9 mouse cellular contexts compared by ENCODE assay signal in the genomic region with DNA sequence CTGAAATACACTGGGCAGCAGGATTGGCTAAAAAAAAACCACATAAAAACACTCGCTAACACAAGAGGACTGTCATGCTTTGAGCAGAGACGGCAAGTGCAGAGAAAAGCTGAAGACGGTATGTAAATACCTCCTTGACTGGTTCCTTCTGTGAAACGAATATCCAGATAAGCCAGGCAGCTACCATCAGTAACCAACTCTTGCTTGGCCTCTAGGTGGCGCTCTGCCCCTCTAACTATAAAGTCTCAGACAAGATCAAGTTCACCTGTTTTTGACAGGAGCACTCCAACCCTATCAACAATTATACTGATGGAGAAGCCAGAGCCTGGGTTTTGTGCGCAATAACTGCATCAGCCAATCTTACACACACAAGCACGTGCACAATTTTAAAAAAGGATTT. TPM values are rescaled to one million over a fixed set of nuclear protein-coding genes. Genes with fewer than 3 reads are reported as not detected.
DNase-seq lines count a peak whose midpoint lies in the region; ATAC-seq and TF ChIP-seq lines count a peak whose summit lies in the region.
"Had no signal": no experiment of that assay in that cellular context is flagged by ENCODE, and none has a peak within 500 bp of the region (broad histone marks: within the 10 kb centered on the region; RNA-seq: fewer than 3 reads in every experiment).

No protein-coding gene starts in this region.

- H3K27me3 ChIP-seq in kidney, embryonic 16.5 days (ENCODE audit: insufficient read depth, low read length) = no peaks in the 10 kb centered on the region
- H3K27me3 ChIP-seq in hindbrain, postnatal 0 days (ENCODE audit: insufficient read depth, low read length) = no peaks in the 10 kb centered on the region
- no peaks in the 10 kb centered on the region for H3K27me3 ChIP-seq in splenic B cell, adult 2 months (ENCODE audit: control insufficient read depth, insufficient read depth, low read length, poor library complexity, severe bottlenecking)

- no peak overlapping the region for H3K4me3 ChIP-seq in kidney, embryonic 16.5 days (ENCODE audit: low read length)
- no peak overlapping the region for H3K4me3 ChIP-seq in hindbrain, postnatal 0 days (ENCODE audit: low read length)
- H3K4me3 ChIP-seq: embryonic facial prominence, embryonic 12.5 days had no signal

- 20% methylated on average over 7 of the region's 7 CpGs for WGBS in kidney, embryonic 16.5 days
- WGBS in hindbrain, postnatal 0 days = 29% methylated on average over 7 of the region's 7 CpGs

- peaks cover 47% of the 10 kb centered on the region for H3K36me3 ChIP-seq in kidney, embryonic 16.5 days (ENCODE audit: insufficient read depth, low read length)
- peaks cover 40% of the 10 kb centered on the region for H3K36me3 ChIP-seq in hindbrain, postnatal 0 days (ENCODE audit: insufficient read depth, low read length)
- peaks cover 13% of the 10 kb centered on the region for H3K36me3 ChIP-seq in splenic B cell, adult 2 months (ENCODE audit: control insufficient read depth, insufficient read depth, low read length, poor library complexity, severe bottlenecking)

- no peaks in the 10 kb centered on the region for H3K9me3 ChIP-seq in kidney, embryonic 16.5 days (ENCODE audit: low read length)
- no peaks in the 10 kb centered on the region for H3K9me3 ChIP-seq in hindbrain, postnatal 0 days (ENCODE audit: low read length)
- H3K9me3 ChIP-seq: embryonic facial prominence, embryonic 12.5 days had no signal

- DNase-seq in kidney, adult 11 months = peak; percentile 67
- peak; percentile 91 for DNase-seq in brain, adult 2 months (ENCODE audit: low read depth, low spot score)
- peak; percentile 86 for DNase-seq in hindbrain, postnatal 0 days (ENCODE audit: low spot score)
- peak; percentile 47 to 54 for DNase-seq in left cerebral cortex, adult 8-10 months (ENCODE audit: low spot score in 2 of 2)
- peak; percentile 89 for DNase-seq in splenic B cell, adult 2 months (ENCODE audit: low read depth, low spot score)

- no peak overlapping the region for H3K27ac ChIP-seq in kidney, embryonic 16.5 days (ENCODE audit: low read length)
- no peak overlapping the region for H3K27ac ChIP-seq in hindbrain, postnatal 0 days

- peak; percentile 86 for TF ChIP-seq CTCF in hindbrain, postnatal 0 days (IDR thresholded peaks at IDR 0.05; ENCODE audit: low read depth)

- no peak overlapping the region for H3K4me2 ChIP-seq in kidney, embryonic 16.5 days (replicated peaks; ENCODE audit: low read depth, low read length)
- no peak overlapping the region for H3K4me2 ChIP-seq in hindbrain, postnatal 0 days (ENCODE audit: low read depth, low read length)
- H3K4me2 ChIP-seq: embryonic facial prominence, embryonic 12.5 days had no signal

- 0 out of 2 replicates have a peak, but pooled peaks cover 7% of the 10 kb centered on the region for H3K4me1 ChIP-seq in kidney, embryonic 16.5 days (ENCODE audit: insufficient read depth, low read length)
- no peaks in the 10 kb centered on the region for H3K4me1 ChIP-seq in hindbrain, postnatal 0 days (ENCODE audit: insufficient read depth, low read length)
- H3K4me1 ChIP-seq: embryonic facial prominence, embryonic 12.5 days had no signal

- no peak overlapping the region for H3K9ac ChIP-seq in kidney, embryonic 16.5 days (replicated peaks; ENCODE audit: low read length)
- H3K9ac ChIP-seq in hindbrain, postnatal 0 days (replicated peaks; ENCODE audit: low read length) = no peak overlapping the region
- H3K9ac ChIP-seq: embryonic facial prominence, embryonic 12.5 days had no signal

- no peak for ATAC-seq in kidney, embryonic 16.5 days (ENCODE audit: low FRiP score, low TSS enrichment)
- peak; percentile 80 for ATAC-seq in erythroid progenitor cell, adult 5-6 weeks (replicated peaks; ENCODE audit: low FRiP score, poor library complexity, severe bottlenecking)
- ATAC-seq in hindbrain, postnatal 0 days = peak; percentile 62; the same call in 1 of the 2 replicates
- peak; percentile 65 for ATAC-seq in monocyte, adult 5-6 weeks (replicated peaks; ENCODE audit: insufficient number of reproducible peaks, low FRiP score, low TSS enrichment, poor library complexity, severe bottlenecking)

RNA-seq across cellular contexts. Expression of a gene that starts 7.0 kb away (rescaled TPM):
- polyA plus RNA-seq in kidney, embryonic 16.5 days (2015; fragmentation: Nextera tagmentation; extraction: Ambion mirVana) = 233 and 312 TPM in 2 replicates
- total RNA-seq in erythroid progenitor cell, adult 5-6 weeks (2015; ENCODE audit: low replicate concordance) = not detected in 2 replicates
- not detected in 2 replicates for total RNA-seq in erythroid progenitor cell, adult 5-6 weeks (2017; ENCODE audit: low replicate concordance)
- 2.4 and 5.9 TPM in 2 replicates for total RNA-seq in hindbrain, postnatal 0 days (2014; rRNA removed)
- polyA plus RNA-seq in hindbrain, postnatal 0 days (2015; fragmentation: Nextera tagmentation; extraction: Ambion mirVana) = 7.7 and 9.4 TPM in 2 replicates
- 10 to 100 TPM; 11.7 to 14.4 (median 13.8) TPM for total RNA-seq in left cerebral cortex, adult 8-10 months (2022)
- 4.7 TPM in 1 of 3 replicates, not detected in the others for total RNA-seq in monocyte, adult 5-6 weeks (2017)

RNA-seq across cellular contexts. Expression of a gene that starts 23.8 kb away (rescaled TPM):
- 1.5 and 2.7 TPM in 2 replicates for polyA plus RNA-seq in kidney, embryonic 16.5 days (2015; fragmentation: Nextera tagmentation; extraction: Ambion mirVana)
- 1.7 TPM in 1 of 2 replicates, not detected in the other for total RNA-seq in erythroid progenitor cell, adult 5-6 weeks (2015; ENCODE audit: low replicate concordance)
- not detected in 2 replicates for total RNA-seq in erythroid progenitor cell, adult 5-6 weeks (2017; ENCODE audit: low replicate concordance)
- 0.26 TPM in 1 of 2 replicates, not detected in the other for total RNA-seq in hindbrain, postnatal 0 days (2014; rRNA removed)
- 0.50 and 1.1 TPM in 2 replicates for polyA plus RNA-seq in hindbrain, postnatal 0 days (2015; fragmentation: Nextera tagmentation; extraction: Ambion mirVana)
- total RNA-seq in left cerebral cortex, adult 8-10 months (2022) = 1 to 10 TPM; 2.1 to 5.1 (median 2.8) TPM
- total RNA-seq in monocyte, adult 5-6 weeks (2017) = 0.75 to 1.7 TPM (median 1.0 TPM) in 3 replicates

RNA-seq across cellular contexts. Expression of a gene that starts 31.1 kb away (rescaled TPM):
- polyA plus RNA-seq in kidney, embryonic 16.5 days (2015; fragmentation: Nextera tagmentation; extraction: Ambion mirVana) = 45.3 and 47.7 TPM in 2 replicates
- 233 and 242 TPM in 2 replicates for total RNA-seq in erythroid progenitor cell, adult 5-6 weeks (2015; ENCODE audit: low replicate concordance)
- total RNA-seq in erythroid progenitor cell, adult 5-6 weeks (2017; ENCODE audit: low replicate concordance) = 202 and 213 TPM in 2 replicates
- total RNA-seq in hindbrain, postnatal 0 days (2014; rRNA removed) = 6.9 and 20.6 TPM in 2 replicates
- polyA plus RNA-seq in hindbrain, postnatal 0 days (2015; fragmentation: Nextera tagmentation; extraction: Ambion mirVana) = 4.5 and 8.0 TPM in 2 replicates
- 1 to 10 TPM; 1.2 to 2.2 (median 1.6) TPM for total RNA-seq in left cerebral cortex, adult 8-10 months (2022)
- 0.97 to 3.4 TPM (median 2.1 TPM) in 3 replicates for total RNA-seq in monocyte, adult 5-6 weeks (2017)

RNA-seq across cellular contexts. Expression of a gene that starts 31.6 kb away (rescaled TPM):
- 80.2 and 83.0 TPM in 2 replicates for polyA plus RNA-seq in kidney, embryonic 16.5 days (2015; fragmentation: Nextera tagmentation; extraction: Ambion mirVana)
- 8.0 and 12.3 TPM in 2 replicates for total RNA-seq in erythroid progenitor cell, adult 5-6 weeks (2015; ENCODE audit: low replicate concordance)
- total RNA-seq in erythroid progenitor cell, adult 5-6 weeks (2017; ENCODE audit: low replicate concordance) = 9.6 and 45.0 TPM in 2 replicates
- 40.1 and 75.9 TPM in 2 replicates for total RNA-seq in hindbrain, postnatal 0 days (2014; rRNA removed)
- polyA plus RNA-seq in hindbrain, postnatal 0 days (2015; fragmentation: Nextera tagmentation; extraction: Ambion mirVana) = 77.9 and 82.8 TPM in 2 replicates
- total RNA-seq in left cerebral cortex, adult 8-10 months (2022) = 10 to 100 TPM; 68.2 to 77.9 (median 73.6) TPM
- total RNA-seq in monocyte, adult 5-6 weeks (2017) = 80.3 to 165 TPM (median 108 TPM) in 3 replicates

RNA-seq across cellular contexts. Expression of a gene that starts 31.9 kb away (rescaled TPM):
- polyA plus RNA-seq in kidney, embryonic 16.5 days (2015; fragmentation: Nextera tagmentation; extraction: Ambion mirVana) = 66.5 and 69.1 TPM in 2 replicates
- 111 and 144 TPM in 2 replicates for total RNA-seq in erythroid progenitor cell, adult 5-6 weeks (2015; ENCODE audit: low replicate concordance)
- total RNA-seq in erythroid progenitor cell, adult 5-6 weeks (2017; ENCODE audit: low replicate concordance) = 643 and 746 TPM in 2 replicates
- 43.0 and 51.0 TPM in 2 replicates for total RNA-seq in hindbrain, postnatal 0 days (2014; rRNA removed)
- 69.9 and 70.3 TPM in 2 replicates for polyA plus RNA-seq in hindbrain, postnatal 0 days (2015; fragmentation: Nextera tagmentation; extraction: Ambion mirVana)
- total RNA-seq in left cerebral cortex, adult 8-10 months (2022) = 10 to 100 TPM; 38.8 to 55.7 (median 46.1) TPM
- 816 to 935 TPM (median 878 TPM) in 3 replicates for total RNA-seq in monocyte, adult 5-6 weeks (2017)
